14 mouse cellular contexts compared by ENCODE assay signal in genomic region chr3:87115726-87116540, GRCm38 (mm10). TPM values are rescaled to one million over a fixed set of nuclear protein-coding genes. Genes with fewer than 3 reads are reported as not detected.
DNase-seq lines count a peak whose midpoint lies in the region; ATAC-seq and TF ChIP-seq lines count a peak whose summit lies in the region.
"Had no signal": no experiment of that assay in that cellular context is flagged by ENCODE, and none has a peak within 500 bp of the region (broad histone marks: within the 10 kb centered on the region; RNA-seq: fewer than 3 reads in every experiment).

No protein-coding gene starts in this region.

- TF ChIP-seq CTCF in spleen, adult 2 months (IDR thresholded peaks at IDR 0.05; ENCODE audit: extremely low read depth, insufficient read depth, insufficient read length, insufficient replicate concordance): no peak

- TF ChIP-seq POLR2A in spleen, adult 2 months (IDR thresholded peaks at IDR 0.05; ENCODE audit: low read depth, low read length): no peak

- no peaks in the 10 kb centered on the region for H3K27me3 ChIP-seq in heart, embryonic 12.5 days (replicated peaks)
- H3K27me3 ChIP-seq in spleen, adult 2 months (ENCODE audit: control insufficient read depth, insufficient read depth, low read length): no peaks in the 10 kb centered on the region
- H3K27me3 ChIP-seq in intestine, embryonic 14.5 days (replicated peaks; ENCODE audit: control insufficient read depth, insufficient read depth, low read length): no peaks in the 10 kb centered on the region
- H3K27me3 ChIP-seq: liver, embryonic 13.5 days; midbrain, embryonic 15.5 days had no signal

- no peak for ATAC-seq in heart, embryonic 12.5 days (ENCODE audit: insufficient number of reproducible peaks, low FRiP score)
- ATAC-seq in intestine, embryonic 14.5 days (replicated peaks; ENCODE audit: low FRiP score, low TSS enrichment, low read depth): no peak
- ATAC-seq in megakaryocyte progenitor cell, adult 5-6 weeks (replicated peaks; ENCODE audit: poor library complexity): no peak
- no peak for ATAC-seq in activated CD4-positive, CD25-positive, alpha-beta regulatory T cell, adult 4 months
- ATAC-seq: inflammation-experienced regulatory T-cells, adult 6 months; midbrain, embryonic 15.5 days had no signal

- DNase-seq in heart, postnatal 14 days: no peak
- no peak for DNase-seq in spleen, adult 2 months (ENCODE audit: low read depth in 1 of 2, low spot score in 2 of 2)
- DNase-seq in spleen, postnatal 10 days (ENCODE audit: low spot score in 2 of 2): no peak
- DNase-seq in intestine, embryonic 14.5 days (ENCODE audit: low spot score): no peak
- no peak for DNase-seq in left cerebral cortex, postnatal 4 days
- DNase-seq: cerebellum, adult 11-12 months; layer of hippocampus, postnatal 36 days; liver, embryonic 13.5 days; thymus, postnatal 14 days had no signal

- peak overlapping the region; percentile 65 for H3K27ac ChIP-seq in heart, embryonic 12.5 days (ENCODE audit: poor library complexity, severe bottlenecking)
- H3K27ac ChIP-seq in spleen, adult 2 months (ENCODE audit: insufficient read depth, low read length): peak overlapping the region; percentile 51; the same call in 1 of the 2 replicates
- peak overlapping the region; percentile 64 for H3K27ac ChIP-seq in intestine, embryonic 14.5 days (ENCODE audit: low read depth)
- H3K27ac ChIP-seq: liver, embryonic 13.5 days; midbrain, embryonic 15.5 days had no signal

- no peak overlapping the region for H3K4me3 ChIP-seq in heart, embryonic 12.5 days
- no peak overlapping the region for H3K4me3 ChIP-seq in spleen, adult 2 months (ENCODE audit: extremely low read depth, insufficient read depth, insufficient read length)
- H3K4me3 ChIP-seq in intestine, embryonic 14.5 days (ENCODE audit: low read depth, low read length): no peak overlapping the region
- H3K4me3 ChIP-seq: liver, embryonic 13.5 days; midbrain, embryonic 15.5 days had no signal

- intact Hi-C loops in heart, postnatal 14 days (cut with DNase I): no loop called here
- intact Hi-C loops in left cerebral cortex, postnatal 4 days (cut with DNase I): no loop called here

- H3K9me3 ChIP-seq in heart, embryonic 12.5 days (replicated peaks): no peaks in the 10 kb centered on the region
- no peaks in the 10 kb centered on the region for H3K9me3 ChIP-seq in intestine, embryonic 14.5 days (ENCODE audit: control insufficient read depth, low read length)
- H3K9me3 ChIP-seq: liver, embryonic 13.5 days; midbrain, embryonic 15.5 days had no signal

- WGBS in heart, embryonic 12.5 days: 69% methylated on average over 6 of the region's 6 CpGs
- WGBS in spleen, adult 2 months: 79% methylated on average over 6 of the region's 6 CpGs
- WGBS in intestine, embryonic 14.5 days: 80% methylated on average over 6 of the region's 6 CpGs

- peaks cover 61% of the 10 kb centered on the region for H3K4me1 ChIP-seq in heart, embryonic 12.5 days (replicated peaks)
- H3K4me1 ChIP-seq in spleen, adult 2 months (ENCODE audit: control insufficient read depth, insufficient read depth, insufficient read length): no peaks in the 10 kb centered on the region
- H3K4me1 ChIP-seq in intestine, embryonic 14.5 days (replicated peaks; ENCODE audit: control insufficient read depth, insufficient read depth, low read length): peaks cover 38% of the 10 kb centered on the region
- H3K4me1 ChIP-seq: liver, embryonic 13.5 days had no signal

- no peak overlapping the region for H3K9ac ChIP-seq in heart, embryonic 12.5 days
- no peak overlapping the region for H3K9ac ChIP-seq in intestine, embryonic 14.5 days (ENCODE audit: low read length)
- H3K9ac ChIP-seq: liver, embryonic 13.5 days; midbrain, embryonic 15.5 days had no signal

- peaks cover 15% of the 10 kb centered on the region for H3K36me3 ChIP-seq in heart, embryonic 12.5 days
- no peaks in the 10 kb centered on the region for H3K36me3 ChIP-seq in spleen, adult 2 months (ENCODE audit: control insufficient read depth, insufficient read depth, low read length)
- peaks cover 4% of the 10 kb centered on the region; the same call in 1 of the 2 replicates for H3K36me3 ChIP-seq in intestine, embryonic 14.5 days (ENCODE audit: control insufficient read depth, insufficient read depth, low read length)
- H3K36me3 ChIP-seq: liver, embryonic 13.5 days; midbrain, embryonic 15.5 days had no signal

- no peak overlapping the region for H3K4me2 ChIP-seq in heart, embryonic 12.5 days
- no peak overlapping the region for H3K4me2 ChIP-seq in intestine, embryonic 14.5 days (ENCODE audit: low read length)
- H3K4me2 ChIP-seq: liver, embryonic 13.5 days; midbrain, embryonic 15.5 days had no signal

RNA-seq across cellular contexts. Expression of gene Kirrel, which starts 58.6 kb away (rescaled TPM):
- 19.6 and 20.1 TPM in 2 replicates for polyA plus RNA-seq in heart, embryonic 12.5 days (2016; fragmentation: Nextera tagmentation; extraction: Ambion mirVana)
- 1 to 10 TPM; 8.8 to 9.9 TPM for total RNA-seq in heart, postnatal 14 days (2021)
- 6.0 and 6.5 TPM in 2 replicates for polyA plus RNA-seq in spleen, adult 2 months (2012; rRNA removed)
- 10.1 and 10.8 TPM in 2 replicates for polyA plus RNA-seq in intestine, embryonic 14.5 days (2014; fragmentation: Nextera tagmentation; extraction: Ambion mirVana)
- total RNA-seq in megakaryocyte progenitor cell, adult 5-6 weeks (2015): not detected in 2 replicates
- total RNA-seq in megakaryocyte progenitor cell, adult 5-6 weeks (2017): not detected in 2 replicates
- polyA plus RNA-seq in activated CD4-positive, CD25-positive, alpha-beta regulatory T cell, adult 4 months (2017; shearing (Covaris generic)): not detected
- total RNA-seq in left cerebral cortex, postnatal 4 days (2021): 1 to 10 TPM; 9.1 to 9.5 TPM
- polyA plus RNA-seq: inflammation-experienced regulatory T-cells, adult 6 months had no signal
